Mouse (Mus musculus) MEL (cell line): ENCODE data around the gene Inpp4b. TPM values are rescaled to one million over a fixed set of nuclear protein-coding genes. Genes with fewer than 3 reads are reported as not detected.

Experiments used
- DNase-seq: peaks from one replicate; pipeline ENCODE4 v3.0.0; 2011; ENCODE audit warnings: low read depth, low spot score
- H3K27ac ChIP-seq: 2 replicates; pipeline ENCODE4 v1.5.1; 2012; ENCODE audit warnings: low read depth, mild to moderate bottlenecking, control low read depth, low read length, moderate library complexity; ENCODE audit not compliant: control insufficient read depth
- H3K27me3 ChIP-seq, 2 experiments: fragments of 150-350 bp in 1 of 2; sonication (generic) in 1 of 2; 2 replicates each; pipeline ENCODE4 v1.6.1; 2012; ENCODE audit warnings: low read length in 2 of 2, mild to moderate bottlenecking in 2 of 2, improper control_type of control experiment in 1 of 2, moderate library complexity in 1 of 2; ENCODE audit not compliant: insufficient read depth in 2 of 2, control insufficient read depth in 1 of 2
- H3K36me3 ChIP-seq, 2 experiments: 2 replicates each; pipeline ENCODE4 v1.6.1; 2012 to 2014; ENCODE audit warnings: low read length in 2 of 2, improper control_type of control experiment in 1 of 2, inconsistent platforms in 1 of 2, mild to moderate bottlenecking in 1 of 2; ENCODE audit not compliant: insufficient read depth in 2 of 2, control insufficient read depth in 1 of 2
- H3K4me1 ChIP-seq, 2 experiments: fragments of 150-350 bp in 1 of 2; sonication (generic) in 1 of 2; 2 replicates each; pipeline ENCODE4 v1.6.1; 2012; ENCODE audit warnings: low read length in 2 of 2, improper control_type of control experiment in 1 of 2, mild to moderate bottlenecking in 1 of 2; ENCODE audit not compliant: insufficient read depth in 2 of 2, control insufficient read depth in 1 of 2
- H3K4me3 ChIP-seq, 2 experiments: fragments of 150-350 bp in 1 of 2; sonication (generic) in 1 of 2; 2 replicates each; pipeline ENCODE4 v1.5.1; 2012; ENCODE audit warnings: low read depth in 2 of 2, low read length in 2 of 2, mild to moderate bottlenecking in 2 of 2, moderate library complexity in 2 of 2, control low read depth in 1 of 2, improper control_type of control experiment in 1 of 2; ENCODE audit not compliant: control insufficient read depth in 1 of 2, insufficient read depth in 1 of 2
- H3K79me2 ChIP-seq: 2 replicates; pipeline ENCODE4 v1.6.1; 2012; ENCODE audit warnings: mild to moderate bottlenecking, low read length, moderate library complexity; ENCODE audit not compliant: control insufficient read depth, poor library complexity, insufficient read depth
- H3K9ac ChIP-seq: 2 replicates; pipeline ENCODE4 v1.6.1; 2012; ENCODE audit warnings: low read depth, mild to moderate bottlenecking, control low read depth, low read length, moderate library complexity; ENCODE audit not compliant: control insufficient read depth, poor library complexity, severe bottlenecking
- H3K9me3 ChIP-seq: fragments of 150-350 bp; sonication (generic); replicated peaks from 2 replicates; pipeline ENCODE4 v1.6.1; 2012; ENCODE audit warnings: mild to moderate bottlenecking, low read length, improper control_type of control experiment, moderate library complexity; ENCODE audit not compliant: insufficient read depth
- BHLHE40 ChIP-seq: IDR thresholded peaks from 2 replicates; pipeline ENCODE4 v1.6.1; 2012; ENCODE audit warnings: low read depth, mild to moderate bottlenecking, inconsistent platforms, low read length, improper control_type of control experiment, borderline replicate concordance
- CHD1 ChIP-seq: IDR thresholded peaks from 2 replicates; pipeline ENCODE4 v1.6.1; 2012; ENCODE audit warnings: low read depth, mild to moderate bottlenecking, inconsistent platforms, low read length, improper control_type of control experiment
- CHD2 ChIP-seq: IDR thresholded peaks from 2 replicates; pipeline ENCODE4 v1.6.1; 2011; ENCODE audit warnings: low read length, improper control_type of control experiment
- CTCF ChIP-seq, 3 experiments: IDR thresholded peaks in 2 of 3; conservative IDR thresholded peaks in 1 of 3; 2 replicates each; pipeline ENCODE4 v1.5.1; 2011 to 2012; ENCODE audit warnings: low read length in 3 of 3, low read depth in 2 of 3, mild to moderate bottlenecking in 2 of 3, improper control_type of control experiment in 1 of 3, inconsistent platforms in 1 of 3, mixed read lengths in 1 of 3, moderate library complexity in 1 of 3; ENCODE audit not compliant: control insufficient read depth in 1 of 3, insufficient read depth in 1 of 3, poor library complexity in 1 of 3, severe bottlenecking in 1 of 3
- ELF1 ChIP-seq: IDR thresholded peaks from 2 replicates; pipeline ENCODE4 v1.6.1; 2014; ENCODE audit warnings: low read depth, mild to moderate bottlenecking, inconsistent platforms, low read length, improper control_type of control experiment, moderate library complexity
- EP300 ChIP-seq, 2 experiments: IDR thresholded peaks; 2 replicates each; pipeline ENCODE4 v1.6.1; 2011; ENCODE audit warnings: improper control_type of control experiment in 2 of 2, low read length in 2 of 2, low read depth in 1 of 2, mild to moderate bottlenecking in 1 of 2
- ETS1 ChIP-seq: IDR thresholded peaks from 2 replicates; pipeline ENCODE4 v1.6.1; 2012; ENCODE audit warnings: low read depth, mild to moderate bottlenecking, inconsistent platforms, low read length, improper control_type of control experiment, moderate library complexity
- GABPA ChIP-seq: IDR thresholded peaks from 2 replicates; pipeline ENCODE4 v1.6.1; 2012; ENCODE audit warnings: low read depth, mild to moderate bottlenecking, inconsistent platforms, low read length, improper control_type of control experiment, moderate library complexity
- HCFC1 ChIP-seq: IDR thresholded peaks from 2 replicates; pipeline ENCODE4 v1.6.1; 2012; ENCODE audit warnings: low read depth, mild to moderate bottlenecking, inconsistent platforms, low read length, improper control_type of control experiment, moderate library complexity
- JUND ChIP-seq: IDR thresholded peaks from 2 replicates; pipeline ENCODE4 v1.6.1; 2011; ENCODE audit warnings: low read depth, mild to moderate bottlenecking, improper control_type of control experiment, low read length
- MAFK ChIP-seq: IDR thresholded peaks from 2 replicates; pipeline ENCODE4 v1.6.1; 2011; ENCODE audit warnings: low read depth, mild to moderate bottlenecking, low read length, improper control_type of control experiment, borderline replicate concordance
- MAZ ChIP-seq: IDR thresholded peaks from 2 replicates; pipeline ENCODE4 v1.6.1; 2012; ENCODE audit warnings: low read depth, mild to moderate bottlenecking, inconsistent platforms, low read length, improper control_type of control experiment
- MEF2A ChIP-seq: IDR thresholded peaks from 2 replicates; pipeline ENCODE4 v1.6.1; 2014; ENCODE audit warnings: low read depth, mild to moderate bottlenecking, inconsistent platforms, low read length, improper control_type of control experiment; ENCODE audit not compliant: poor library complexity, insufficient replicate concordance, severe bottlenecking; ENCODE audit errors: extremely low read depth
- NRF1 ChIP-seq: IDR thresholded peaks from 2 replicates; pipeline ENCODE4 v1.6.1; 2014; ENCODE audit warnings: low read depth, mild to moderate bottlenecking, inconsistent platforms, low read length, improper control_type of control experiment, moderate library complexity; ENCODE audit not compliant: poor library complexity, insufficient read depth, severe bottlenecking
- RAD21 ChIP-seq: IDR thresholded peaks from 2 replicates; pipeline ENCODE4 v1.6.1; 2011; ENCODE audit warnings: mild to moderate bottlenecking, low read depth, low read length, improper control_type of control experiment
- SIN3A ChIP-seq: IDR thresholded peaks from 2 replicates; pipeline ENCODE4 v1.6.1; 2012; ENCODE audit warnings: low read length, improper control_type of control experiment, inconsistent platforms
- TAL1 ChIP-seq: IDR thresholded peaks from 2 replicates; pipeline ENCODE4 v1.6.1; 2012; ENCODE audit warnings: mild to moderate bottlenecking, inconsistent platforms, low read length, moderate library complexity, mixed read lengths
- TBP ChIP-seq: IDR thresholded peaks from 2 replicates; pipeline ENCODE4 v1.8.0; 2011; ENCODE audit warnings: low read depth, low read length, improper control_type of control experiment
- TCF12 ChIP-seq: IDR thresholded peaks from 2 replicates; pipeline ENCODE4 v1.6.1; 2014; ENCODE audit warnings: low read depth, mild to moderate bottlenecking, inconsistent platforms, low read length, improper control_type of control experiment, moderate library complexity
- UBTF ChIP-seq: IDR thresholded peaks from 2 replicates; pipeline ENCODE4 v1.6.1; 2012; ENCODE audit warnings: low read depth, mild to moderate bottlenecking, inconsistent platforms, low read length, improper control_type of control experiment, moderate library complexity, borderline replicate concordance; ENCODE audit not compliant: insufficient read depth
- USF2 ChIP-seq, 2 experiments: IDR thresholded peaks; 2 replicates each; pipeline ENCODE4 v1.6.1; 2011 to 2012; ENCODE audit warnings: improper control_type of control experiment in 2 of 2, low read length in 2 of 2, borderline replicate concordance in 1 of 2, inconsistent platforms in 1 of 2, low read depth in 1 of 2, mild to moderate bottlenecking in 1 of 2; ENCODE audit not compliant: insufficient read depth in 1 of 2
- ZKSCAN1 ChIP-seq: IDR thresholded peaks from 2 replicates; pipeline ENCODE4 v1.6.1; 2012; ENCODE audit warnings: low read depth, mild to moderate bottlenecking, inconsistent platforms, low read length, improper control_type of control experiment, moderate library complexity
- ZMIZ1 ChIP-seq: IDR thresholded peaks from 2 replicates; pipeline ENCODE4 v1.6.1; 2012; ENCODE audit warnings: low read depth, mild to moderate bottlenecking, inconsistent platforms, low read length, improper control_type of control experiment, moderate library complexity
- ZNF384 ChIP-seq: IDR thresholded peaks from 2 replicates; pipeline ENCODE4 v1.6.1; 2012; ENCODE audit warnings: low read depth, mild to moderate bottlenecking, inconsistent platforms, low read length, improper control_type of control experiment
- polyA plus RNA-seq, 2 experiments: library from polyadenylated mRNA; stranded (reverse) in 1 of 2; unstranded in 1 of 2; fragments of >175 nt in 1 of 2; fragments of >200 nt in 1 of 2; gene quantifications; 2 replicates each; pipeline versions ENCODE4 v1.2.1 to v1.2.4; 2012; ENCODE audit warnings: low replicate concordance in 2 of 2, low read depth in 1 of 2; ENCODE audit not compliant: insufficient read length in 2 of 2, insufficient read depth in 1 of 2, missing spikeins in 1 of 2
- total RNA-seq: library from RNA; depleted of rRNA; stranded (reverse); fragments of 300-350 nt; gene quantifications from 2 replicates; pipeline ENCODE4 v1.2.3, GENCODE M21; 2012

Inpp4b gene
- total and polyA plus RNA-seq, 3 experiments: 12.3 to 26.9 (median 13.6) TPM

GRCm38 (mm10) chr8:81353460-81353859 is 11.1 kb downstream of the Inpp4b start:
- Histone ChIP-seq H3K9me3 (no peaks in the 10 kb centered on the region), H3K79me2 (no peaks in the 10 kb centered on the region), H3K4me3 (no peak overlapping the region), H3K36me3 (no peaks in the 10 kb centered on the region), H3K27me3 (no peaks in the 10 kb centered on the region), H3K9ac (no peak overlapping the region), H3K27ac (no peak overlapping the region), H3K4me1 (0 out of 4 replicates have a peak, but pooled peaks cover 0 to 2% of the 10 kb centered on the region in 2 experiments)
- no peak for TF ChIP-seq SIN3A
- DNase-seq: no peak

DNA sequence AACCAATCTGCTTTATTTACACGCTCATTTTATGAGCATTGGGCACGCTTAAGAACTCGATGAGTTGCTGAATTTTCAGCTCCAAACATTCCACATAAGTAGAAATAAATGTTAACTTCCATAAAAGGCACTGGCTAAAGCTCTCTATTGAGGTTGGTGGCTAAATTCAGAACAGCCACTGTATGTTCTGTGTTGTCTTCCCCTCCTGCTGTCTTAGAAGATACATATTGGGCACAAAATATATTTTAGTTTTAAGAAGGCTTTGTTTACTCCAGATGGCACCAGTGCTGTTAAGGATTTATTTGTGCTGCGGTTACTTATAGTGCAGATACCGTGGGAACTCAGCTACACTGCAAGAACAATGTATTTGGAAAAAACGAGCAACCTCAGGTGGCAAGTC is 15.8 kb downstream of the Inpp4b start:
- H3K4me3 ChIP-seq: no peak overlapping the region
- H3K4me1 ChIP-seq: 0 out of 4 replicates have a peak, but pooled peaks cover 0 to 2% of the 10 kb centered on the region in 2 experiments
- no peak overlapping the region for H3K9ac ChIP-seq
- H3K36me3 ChIP-seq: no peaks in the 10 kb centered on the region
- no peaks in the 10 kb centered on the region for H3K9me3 ChIP-seq
- H3K79me2 ChIP-seq: no peaks in the 10 kb centered on the region
- DNase-seq: no peak
- H3K27ac ChIP-seq: no peak overlapping the region
- no peaks in the 10 kb centered on the region; a peak in 1 of 4 replicates for H3K27me3 ChIP-seq
- TF ChIP-seq USF2 (IDR thresholded peaks at IDR 0.05; ENCODE audit: borderline replicate concordance in 1 of 2, insufficient read depth in 1 of 2, low read depth in 1 of 2, low read length in 2 of 2) (no peak), CHD1 (no peak), EP300 (IDR thresholded peaks at IDR 0.05; ENCODE audit: low read depth in 1 of 2, low read length in 2 of 2) (no peak), UBTF (no peak), ELF1 (no peak), TBP (no peak), ZMIZ1 (no peak), JUND (no peak), RAD21 (no peak), HCFC1 (no peak), ZKSCAN1 (no peak)

- no peak overlapping the region for H3K9ac ChIP-seq
- no peaks in the 10 kb centered on the region for H3K4me1 ChIP-seq
- no peak overlapping the region for H3K27ac ChIP-seq
- TF ChIP-seq CTCF (IDR thresholded peaks at IDR 0.05 in 2 of 3, conservative IDR thresholded peaks at IDR 0.05 in 1 of 3; ENCODE audit: control insufficient read depth in 1 of 3, insufficient read depth in 1 of 3, low read depth in 2 of 3, low read length in 3 of 3, poor library complexity in 1 of 3, severe bottlenecking in 1 of 3) (no peak), CHD2 (no peak), GABPA (no peak), TAL1 (no peak), MAZ (no peak), ZMIZ1 (no peak), CHD1 (no peak), JUND (no peak), UBTF (no peak), ELF1 (no peak), BHLHE40 (no peak), MAFK (no peak), TCF12 (no peak), ETS1 (no peak), NRF1 (no peak), ZNF384 (no peak), MEF2A (no peak)
- H3K79me2 ChIP-seq: no peaks in the 10 kb centered on the region
- no peak overlapping the region for H3K4me3 ChIP-seq
- DNase-seq: no peak
- no peaks in the 10 kb centered on the region for H3K9me3 ChIP-seq
- no peaks in the 10 kb centered on the region; a peak in 1 of 4 replicates for H3K27me3 ChIP-seq
- H3K36me3 ChIP-seq: no peaks in the 10 kb centered on the region
Measured at GRCm38 (mm10) chr8:81360518-81360917, 18.2 kb downstream of the Inpp4b start.
